Mouse (Mus musculus) MEL (cell line): ENCODE data around the gene Asf1b. TPM values are rescaled to one million over a fixed set of nuclear protein-coding genes. Genes with fewer than 3 reads are reported as not detected.

Experiments used
- DNase-seq: peaks from one replicate; pipeline ENCODE4 v3.0.0; 2011; ENCODE audit warnings: low read depth, low spot score
- H3K27ac ChIP-seq: 2 replicates; pipeline ENCODE4 v1.5.1; 2012; ENCODE audit warnings: low read depth, mild to moderate bottlenecking, control low read depth, low read length, moderate library complexity; ENCODE audit not compliant: control insufficient read depth
- H3K27me3 ChIP-seq, 2 experiments: fragments of 150-350 bp in 1 of 2; sonication (generic) in 1 of 2; 2 replicates each; pipeline ENCODE4 v1.6.1; 2012; ENCODE audit warnings: low read length in 2 of 2, mild to moderate bottlenecking in 2 of 2, improper control_type of control experiment in 1 of 2, moderate library complexity in 1 of 2; ENCODE audit not compliant: insufficient read depth in 2 of 2, control insufficient read depth in 1 of 2
- H3K36me3 ChIP-seq, 2 experiments: 2 replicates each; pipeline ENCODE4 v1.6.1; 2012 to 2014; ENCODE audit warnings: low read length in 2 of 2, improper control_type of control experiment in 1 of 2, inconsistent platforms in 1 of 2, mild to moderate bottlenecking in 1 of 2; ENCODE audit not compliant: insufficient read depth in 2 of 2, control insufficient read depth in 1 of 2
- H3K4me1 ChIP-seq, 2 experiments: fragments of 150-350 bp in 1 of 2; sonication (generic) in 1 of 2; 2 replicates each; pipeline ENCODE4 v1.6.1; 2012; ENCODE audit warnings: low read length in 2 of 2, improper control_type of control experiment in 1 of 2, mild to moderate bottlenecking in 1 of 2; ENCODE audit not compliant: insufficient read depth in 2 of 2, control insufficient read depth in 1 of 2
- H3K4me3 ChIP-seq, 2 experiments: fragments of 150-350 bp in 1 of 2; sonication (generic) in 1 of 2; 2 replicates each; pipeline ENCODE4 v1.5.1; 2012; ENCODE audit warnings: low read depth in 2 of 2, low read length in 2 of 2, mild to moderate bottlenecking in 2 of 2, moderate library complexity in 2 of 2, control low read depth in 1 of 2, improper control_type of control experiment in 1 of 2; ENCODE audit not compliant: control insufficient read depth in 1 of 2, insufficient read depth in 1 of 2
- H3K79me2 ChIP-seq: 2 replicates; pipeline ENCODE4 v1.6.1; 2012; ENCODE audit warnings: mild to moderate bottlenecking, low read length, moderate library complexity; ENCODE audit not compliant: control insufficient read depth, poor library complexity, insufficient read depth
- H3K9ac ChIP-seq: 2 replicates; pipeline ENCODE4 v1.6.1; 2012; ENCODE audit warnings: low read depth, mild to moderate bottlenecking, control low read depth, low read length, moderate library complexity; ENCODE audit not compliant: control insufficient read depth, poor library complexity, severe bottlenecking
- H3K9me3 ChIP-seq: fragments of 150-350 bp; sonication (generic); replicated peaks from 2 replicates; pipeline ENCODE4 v1.6.1; 2012; ENCODE audit warnings: mild to moderate bottlenecking, low read length, improper control_type of control experiment, moderate library complexity; ENCODE audit not compliant: insufficient read depth
- BHLHE40 ChIP-seq: IDR thresholded peaks from 2 replicates; pipeline ENCODE4 v1.6.1; 2012; ENCODE audit warnings: low read depth, mild to moderate bottlenecking, inconsistent platforms, low read length, improper control_type of control experiment, borderline replicate concordance
- CHD1 ChIP-seq: IDR thresholded peaks from 2 replicates; pipeline ENCODE4 v1.6.1; 2012; ENCODE audit warnings: low read depth, mild to moderate bottlenecking, inconsistent platforms, low read length, improper control_type of control experiment
- CHD2 ChIP-seq: IDR thresholded peaks from 2 replicates; pipeline ENCODE4 v1.6.1; 2011; ENCODE audit warnings: low read length, improper control_type of control experiment
- CTCF ChIP-seq, 3 experiments: IDR thresholded peaks in 2 of 3; conservative IDR thresholded peaks in 1 of 3; 2 replicates each; pipeline ENCODE4 v1.5.1; 2011 to 2012; ENCODE audit warnings: low read length in 3 of 3, low read depth in 2 of 3, mild to moderate bottlenecking in 2 of 3, improper control_type of control experiment in 1 of 3, inconsistent platforms in 1 of 3, mixed read lengths in 1 of 3, moderate library complexity in 1 of 3; ENCODE audit not compliant: control insufficient read depth in 1 of 3, insufficient read depth in 1 of 3, poor library complexity in 1 of 3, severe bottlenecking in 1 of 3
- E2F4 ChIP-seq: IDR thresholded peaks from 2 replicates; pipeline ENCODE4 v1.6.1; 2011; ENCODE audit warnings: low read depth, low read length, improper control_type of control experiment, borderline replicate concordance
- ELF1 ChIP-seq: IDR thresholded peaks from 2 replicates; pipeline ENCODE4 v1.6.1; 2014; ENCODE audit warnings: low read depth, mild to moderate bottlenecking, inconsistent platforms, low read length, improper control_type of control experiment, moderate library complexity
- EP300 ChIP-seq, 2 experiments: IDR thresholded peaks; 2 replicates each; pipeline ENCODE4 v1.6.1; 2011; ENCODE audit warnings: improper control_type of control experiment in 2 of 2, low read length in 2 of 2, low read depth in 1 of 2, mild to moderate bottlenecking in 1 of 2
- ETS1 ChIP-seq: IDR thresholded peaks from 2 replicates; pipeline ENCODE4 v1.6.1; 2012; ENCODE audit warnings: low read depth, mild to moderate bottlenecking, inconsistent platforms, low read length, improper control_type of control experiment, moderate library complexity
- GABPA ChIP-seq: IDR thresholded peaks from 2 replicates; pipeline ENCODE4 v1.6.1; 2012; ENCODE audit warnings: low read depth, mild to moderate bottlenecking, inconsistent platforms, low read length, improper control_type of control experiment, moderate library complexity
- GATA1 ChIP-seq: IDR thresholded peaks from 2 replicates; pipeline ENCODE4 v1.6.1; 2011; ENCODE audit warnings: low read depth, low read length, improper control_type of control experiment
- HCFC1 ChIP-seq: IDR thresholded peaks from 2 replicates; pipeline ENCODE4 v1.6.1; 2012; ENCODE audit warnings: low read depth, mild to moderate bottlenecking, inconsistent platforms, low read length, improper control_type of control experiment, moderate library complexity
- MAX ChIP-seq: IDR thresholded peaks from 2 replicates; pipeline ENCODE4 v1.6.1; 2011; ENCODE audit warnings: low read length, improper control_type of control experiment
- MEF2A ChIP-seq: IDR thresholded peaks from 2 replicates; pipeline ENCODE4 v1.6.1; 2014; ENCODE audit warnings: low read depth, mild to moderate bottlenecking, inconsistent platforms, low read length, improper control_type of control experiment; ENCODE audit not compliant: poor library complexity, insufficient replicate concordance, severe bottlenecking; ENCODE audit errors: extremely low read depth
- NELFE ChIP-seq: IDR thresholded peaks from 2 replicates; pipeline ENCODE4 v1.6.1; 2011; ENCODE audit warnings: low read depth, low read length, improper control_type of control experiment
- NRF1 ChIP-seq: IDR thresholded peaks from 2 replicates; pipeline ENCODE4 v1.6.1; 2014; ENCODE audit warnings: low read depth, mild to moderate bottlenecking, inconsistent platforms, low read length, improper control_type of control experiment, moderate library complexity; ENCODE audit not compliant: poor library complexity, insufficient read depth, severe bottlenecking
- TAL1 ChIP-seq: IDR thresholded peaks from 2 replicates; pipeline ENCODE4 v1.6.1; 2012; ENCODE audit warnings: mild to moderate bottlenecking, inconsistent platforms, low read length, moderate library complexity, mixed read lengths
- TCF12 ChIP-seq: IDR thresholded peaks from 2 replicates; pipeline ENCODE4 v1.6.1; 2014; ENCODE audit warnings: low read depth, mild to moderate bottlenecking, inconsistent platforms, low read length, improper control_type of control experiment, moderate library complexity
- USF1 ChIP-seq: IDR thresholded peaks from 2 replicates; pipeline ENCODE4 v1.6.1; 2014; ENCODE audit warnings: low read depth, mild to moderate bottlenecking, inconsistent platforms, low read length, improper control_type of control experiment, moderate library complexity
- USF2 ChIP-seq, 2 experiments: IDR thresholded peaks; 2 replicates each; pipeline ENCODE4 v1.6.1; 2011 to 2012; ENCODE audit warnings: improper control_type of control experiment in 2 of 2, low read length in 2 of 2, borderline replicate concordance in 1 of 2, inconsistent platforms in 1 of 2, low read depth in 1 of 2, mild to moderate bottlenecking in 1 of 2; ENCODE audit not compliant: insufficient read depth in 1 of 2
- ZC3H11A ChIP-seq: IDR thresholded peaks from 2 replicates; pipeline ENCODE4 v1.6.1; 2012; ENCODE audit warnings: low read depth, mild to moderate bottlenecking, inconsistent platforms, low read length, improper control_type of control experiment
- ZNF384 ChIP-seq: IDR thresholded peaks from 2 replicates; pipeline ENCODE4 v1.6.1; 2012; ENCODE audit warnings: low read depth, mild to moderate bottlenecking, inconsistent platforms, low read length, improper control_type of control experiment
- polyA plus RNA-seq, 2 experiments: library from polyadenylated mRNA; stranded (reverse) in 1 of 2; unstranded in 1 of 2; fragments of >175 nt in 1 of 2; fragments of >200 nt in 1 of 2; gene quantifications; 2 replicates each; pipeline versions ENCODE4 v1.2.1 to v1.2.4; 2012; ENCODE audit warnings: low replicate concordance in 2 of 2, low read depth in 1 of 2; ENCODE audit not compliant: insufficient read length in 2 of 2, insufficient read depth in 1 of 2, missing spikeins in 1 of 2
- total RNA-seq: library from RNA; depleted of rRNA; stranded (reverse); fragments of 300-350 nt; gene quantifications from 2 replicates; pipeline ENCODE4 v1.2.3, GENCODE M21; 2012

Gene Asf1b
- total and polyA plus RNA-seq, 3 experiments = 84.3 to 137 (median 113) TPM

GRCm38 (mm10) chr8:83972150-83973120 lies 17.1 kb downstream of the Asf1b start, which contains the start of gene Prkaca (continued):
- no peak for TF ChIP-seq ETS1

GRCm38 (mm10) chr8:83973161-83974031 lies 18.1 kb downstream of the Asf1b start:
- peak; percentile 35 for DNase-seq
- H3K4me3 ChIP-seq = peak overlapping the region; percentile 60 to 82
- peaks cover 0 to 9% of the 10 kb centered on the region in 2 experiments; a peak in 1 of 4 replicates for H3K4me1 ChIP-seq
- H3K27ac ChIP-seq = no peak overlapping the region
- H3K9me3 ChIP-seq = no peaks in the 10 kb centered on the region
- H3K27me3 ChIP-seq = no peaks in the 10 kb centered on the region
- H3K9ac ChIP-seq = peak overlapping the region; percentile 78
- peaks cover 8% of the 10 kb centered on the region for H3K79me2 ChIP-seq
- peaks cover 0 to 2% of the 10 kb centered on the region in 2 experiments; a peak in 3 of 4 replicates for H3K36me3 ChIP-seq
- no peak for TF ChIP-seq NELFE
- TF ChIP-seq TCF12 = no peak
- TF ChIP-seq E2F4 = no peak
- no peak for TF ChIP-seq HCFC1
- no peak for TF ChIP-seq CHD2
- no peak for TF ChIP-seq EP300 (IDR thresholded peaks at IDR 0.05; ENCODE audit: low read depth in 1 of 2, low read length in 2 of 2)

DNA sequence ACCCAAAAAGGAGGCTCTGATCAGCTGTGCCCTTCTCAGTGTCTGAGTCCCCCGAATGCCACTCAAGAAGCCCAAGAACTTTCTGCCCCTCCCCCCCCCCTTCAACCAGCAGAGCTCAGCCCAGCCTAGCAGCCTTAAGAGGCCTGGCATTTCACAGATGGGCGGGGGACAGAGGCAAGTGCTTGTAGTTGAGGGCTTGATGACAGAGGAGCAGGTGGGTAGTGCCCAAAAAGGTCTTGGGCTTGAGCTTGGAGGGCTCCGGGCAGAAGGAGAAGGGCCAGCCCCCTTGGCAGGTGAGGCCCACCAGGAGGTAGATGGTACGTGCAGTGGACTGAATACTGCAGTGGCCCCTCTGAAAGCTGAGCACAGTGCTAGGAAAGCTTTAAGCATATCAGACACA lies 19.2 kb downstream of the Asf1b start:
- no peak overlapping the region for H3K9ac ChIP-seq

More for the DNA sequence above, 19.2 kb downstream of the Asf1b start:
- H3K79me2 ChIP-seq = peaks cover 8% of the 10 kb centered on the region
- no peaks in the 10 kb centered on the region; a peak in 2 of 4 replicates for H3K36me3 ChIP-seq
- H3K27me3 ChIP-seq = no peaks in the 10 kb centered on the region
- H3K27ac ChIP-seq = no peak overlapping the region
- no peaks in the 10 kb centered on the region for H3K9me3 ChIP-seq
- TF ChIP-seq MEF2A = no peak
- no peak for TF ChIP-seq NRF1
- no peak for TF ChIP-seq TCF12
- no peak for TF ChIP-seq ZNF384
- TF ChIP-seq USF2 (IDR thresholded peaks at IDR 0.05; ENCODE audit: borderline replicate concordance in 1 of 2, insufficient read depth in 1 of 2, low read depth in 1 of 2, low read length in 2 of 2) = no peak
- TF ChIP-seq CHD2 = no peak
- TF ChIP-seq NELFE = no peak
- no peak for TF ChIP-seq CTCF (IDR thresholded peaks at IDR 0.05 in 2 of 3, conservative IDR thresholded peaks at IDR 0.05 in 1 of 3; ENCODE audit: control insufficient read depth in 1 of 3, insufficient read depth in 1 of 3, low read depth in 2 of 3, low read length in 3 of 3, poor library complexity in 1 of 3, severe bottlenecking in 1 of 3)
- TF ChIP-seq GABPA = no peak
- TF ChIP-seq HCFC1 = no peak
- TF ChIP-seq CHD1 = no peak
- TF ChIP-seq ZC3H11A = no peak
- no peak for TF ChIP-seq GATA1
- no peak for TF ChIP-seq ELF1
- TF ChIP-seq TAL1 = no peak
- TF ChIP-seq BHLHE40 = no peak
- no peak for TF ChIP-seq USF1
- TF ChIP-seq MAX = no peak
- no peak for DNase-seq
- no peak overlapping the region for H3K4me3 ChIP-seq
- peaks cover 2 to 9% of the 10 kb centered on the region in 2 experiments; a peak in 2 of 4 replicates for H3K4me1 ChIP-seq
